Mouse (Mus musculus): Measurements from ENCODE around the gene Dennd2a. TPM values are rescaled to one million over a fixed set of nuclear protein-coding genes. Genes with fewer than 3 reads are reported as not detected.

The Dennd2a gene
- polyA plus RNA-seq, 1 experiment from 2014 or later, result 37.5 TPM

DNA sequence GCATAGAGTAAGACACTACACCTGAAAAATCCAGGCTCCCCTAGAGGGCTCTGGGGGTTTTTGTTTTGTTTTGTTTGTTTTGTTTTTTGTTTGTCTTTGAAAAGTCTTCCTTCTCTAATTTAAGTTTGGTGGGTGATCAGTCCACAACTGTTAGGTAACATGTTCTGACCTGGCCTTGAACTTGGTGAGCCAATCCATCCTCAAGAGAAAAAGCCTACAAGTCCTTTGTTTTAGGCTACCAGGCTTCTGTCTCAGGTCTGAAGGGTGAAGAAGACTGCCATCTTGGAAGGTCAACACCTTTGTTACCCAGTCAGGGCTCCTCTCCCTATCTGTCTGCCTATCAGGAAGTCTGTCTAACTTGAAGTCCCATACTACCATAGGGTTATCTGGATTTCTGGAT, 124.0 kb downstream of the Dennd2a start:
- H3K36me3 ChIP-seq (ENCODE audit: control insufficient read depth, insufficient read depth, low read length), result no peaks in the 10 kb centered on the region
- H3K27me3 ChIP-seq (ENCODE audit: control insufficient read depth, insufficient read depth, low read length), result no peaks in the 10 kb centered on the region
- no peak overlapping the region for H3K4me3 ChIP-seq (ENCODE audit: low read depth, low read length)
- no peak for ATAC-seq (ENCODE audit: insufficient number of reproducible peaks, low FRiP score, low TSS enrichment, low read depth)
- H3K9me3 ChIP-seq (ENCODE audit: control insufficient read depth, low read length), result no peaks in the 10 kb centered on the region
- H3K27ac ChIP-seq (replicated peaks; ENCODE audit: low read depth, low read length), result no peak overlapping the region
- H3K4me1 ChIP-seq (ENCODE audit: control insufficient read depth, insufficient read depth, low read length), result no peaks in the 10 kb centered on the region
- no peak for DNase-seq (ENCODE audit: low spot score)
- H3K4me2 ChIP-seq (ENCODE audit: low read depth, severe bottlenecking), result no peak overlapping the region
- no peak overlapping the region for H3K9ac ChIP-seq (ENCODE audit: low read length)

DNA sequence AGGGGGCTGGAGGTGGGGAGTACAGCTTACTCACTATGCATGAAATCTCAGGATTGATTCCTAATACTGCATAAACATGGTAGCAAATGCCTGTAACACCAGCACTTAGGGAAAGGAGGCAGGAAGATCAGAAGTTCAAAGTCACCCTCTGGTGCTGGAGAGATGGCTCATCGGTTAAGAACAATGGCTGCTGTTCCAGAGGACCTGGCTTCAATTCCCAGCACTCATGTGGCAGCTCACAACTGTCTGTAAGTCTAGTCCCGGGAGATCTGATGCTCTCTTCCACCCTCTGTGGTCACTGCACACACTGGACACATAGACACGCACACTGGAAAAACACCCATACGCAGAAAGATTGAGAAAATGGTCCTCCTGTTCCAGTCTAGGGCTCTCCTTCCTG, 124.5 kb downstream of the Dennd2a start:
- Histone ChIP-seq H3K4me1 (ENCODE audit: control insufficient read depth, insufficient read depth, low read length) (no peaks in the 10 kb centered on the region), H3K27me3 (ENCODE audit: control insufficient read depth, insufficient read depth, low read length) (no peaks in the 10 kb centered on the region), H3K4me3 (ENCODE audit: low read depth, low read length) (no peak overlapping the region), H3K4me2 (ENCODE audit: low read depth, severe bottlenecking) (no peak overlapping the region), H3K36me3 (ENCODE audit: control insufficient read depth, insufficient read depth, low read length) (no peaks in the 10 kb centered on the region), H3K27ac (replicated peaks; ENCODE audit: low read depth, low read length) (no peak overlapping the region), H3K9ac (ENCODE audit: low read length) (no peak overlapping the region), H3K9me3 (ENCODE audit: control insufficient read depth, low read length) (no peaks in the 10 kb centered on the region)
- ATAC-seq (ENCODE audit: insufficient number of reproducible peaks, low FRiP score, low TSS enrichment, low read depth) (no peak), DNase-seq (ENCODE audit: low spot score) (no peak)
- 90% methylated on average over 4 of the region's 4 CpGs for WGBS

DNA sequence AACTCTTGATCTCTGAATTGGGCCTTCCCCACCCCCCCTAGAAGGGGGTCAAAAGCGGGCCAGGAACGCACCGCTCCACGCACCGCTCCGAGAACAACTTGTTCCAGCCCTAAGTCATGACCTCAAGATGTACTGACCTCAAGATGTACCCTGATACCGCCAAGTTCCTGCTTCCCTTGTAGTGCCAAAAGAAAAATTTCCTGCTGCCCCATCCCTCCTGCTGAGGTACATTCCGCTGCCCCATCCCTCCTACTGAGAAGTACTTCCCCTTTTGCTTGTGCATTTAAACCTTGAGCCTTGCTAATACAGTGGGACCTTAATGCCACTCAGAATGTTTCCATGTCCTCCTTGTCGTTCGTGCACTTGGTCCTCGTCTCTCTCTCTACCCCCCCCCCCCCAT, 126.9 kb downstream of the Dennd2a start:
- H3K4me2 ChIP-seq (ENCODE audit: low read depth, severe bottlenecking), result no peak overlapping the region
- ATAC-seq (ENCODE audit: insufficient number of reproducible peaks, low FRiP score, low TSS enrichment, low read depth) (no peak), DNase-seq (ENCODE audit: low spot score) (no peak)
- no peak overlapping the region for H3K9ac ChIP-seq (ENCODE audit: low read length)
- no peaks in the 10 kb centered on the region for H3K4me1 ChIP-seq (ENCODE audit: control insufficient read depth, insufficient read depth, low read length)
- H3K27me3 ChIP-seq (ENCODE audit: control insufficient read depth, insufficient read depth, low read length), result no peaks in the 10 kb centered on the region
- no peaks in the 10 kb centered on the region for H3K9me3 ChIP-seq (ENCODE audit: control insufficient read depth, low read length)
- 78% methylated on average over 11 of the region's 11 CpGs for WGBS
- no peaks in the 10 kb centered on the region for H3K36me3 ChIP-seq (ENCODE audit: control insufficient read depth, insufficient read depth, low read length)
- no peak overlapping the region for H3K27ac ChIP-seq (replicated peaks; ENCODE audit: low read depth, low read length)
- H3K4me3 ChIP-seq (ENCODE audit: low read depth, low read length), result no peak overlapping the region

DNA sequence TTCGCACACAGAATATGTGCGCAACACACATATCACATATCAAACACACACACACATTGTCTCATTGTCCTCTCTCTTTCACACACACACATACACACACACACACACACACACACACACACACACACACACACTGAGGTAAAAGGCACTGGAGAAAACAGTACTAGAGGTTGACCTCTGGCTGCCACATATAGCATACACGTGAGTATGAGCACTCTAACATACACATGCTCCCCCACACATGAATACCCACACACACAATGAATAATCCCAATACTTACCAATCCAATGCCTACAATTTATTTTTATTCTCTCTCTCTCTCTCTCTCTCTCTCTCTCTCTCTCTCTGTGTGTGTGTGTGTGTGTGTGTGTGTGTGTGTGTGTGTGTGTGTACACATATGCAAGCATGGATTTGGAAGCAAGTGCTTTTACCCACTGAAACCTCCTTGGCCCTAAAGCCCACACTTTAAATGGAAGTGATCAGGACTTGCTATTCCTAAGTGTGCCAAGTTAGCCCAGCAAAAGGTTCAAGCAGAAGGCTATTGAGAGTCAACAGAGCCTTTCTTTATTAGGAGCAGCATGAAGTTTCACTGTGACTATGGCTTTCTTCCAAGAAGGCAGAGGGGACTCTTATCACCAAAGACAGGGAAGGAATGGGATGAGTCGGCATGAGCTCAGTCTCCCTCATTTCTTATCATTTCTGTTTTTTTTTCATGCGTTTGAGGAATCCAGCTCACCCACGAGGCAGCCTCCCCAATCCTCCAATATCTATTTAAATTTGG, 128.5 kb downstream of the Dennd2a start:
- Histone ChIP-seq H3K4me1 (ENCODE audit: control insufficient read depth, insufficient read depth, low read length) (no peaks in the 10 kb centered on the region), H3K4me3 (ENCODE audit: low read depth, low read length) (no peak overlapping the region), H3K27me3 (ENCODE audit: control insufficient read depth, insufficient read depth, low read length) (no peaks in the 10 kb centered on the region), H3K9ac (ENCODE audit: low read length) (no peak overlapping the region), H3K36me3 (ENCODE audit: control insufficient read depth, insufficient read depth, low read length) (no peaks in the 10 kb centered on the region), H3K9me3 (ENCODE audit: control insufficient read depth, low read length) (no peaks in the 10 kb centered on the region), H3K27ac (replicated peaks; ENCODE audit: low read depth, low read length) (no peak overlapping the region), H3K4me2 (ENCODE audit: low read depth, severe bottlenecking) (no peak overlapping the region)
- DNase-seq (ENCODE audit: low spot score), result no peak
- WGBS, result 85% methylated on average over 6 of the region's 6 CpGs
- no peak for ATAC-seq (ENCODE audit: insufficient number of reproducible peaks, low FRiP score, low TSS enrichment, low read depth)

DNA sequence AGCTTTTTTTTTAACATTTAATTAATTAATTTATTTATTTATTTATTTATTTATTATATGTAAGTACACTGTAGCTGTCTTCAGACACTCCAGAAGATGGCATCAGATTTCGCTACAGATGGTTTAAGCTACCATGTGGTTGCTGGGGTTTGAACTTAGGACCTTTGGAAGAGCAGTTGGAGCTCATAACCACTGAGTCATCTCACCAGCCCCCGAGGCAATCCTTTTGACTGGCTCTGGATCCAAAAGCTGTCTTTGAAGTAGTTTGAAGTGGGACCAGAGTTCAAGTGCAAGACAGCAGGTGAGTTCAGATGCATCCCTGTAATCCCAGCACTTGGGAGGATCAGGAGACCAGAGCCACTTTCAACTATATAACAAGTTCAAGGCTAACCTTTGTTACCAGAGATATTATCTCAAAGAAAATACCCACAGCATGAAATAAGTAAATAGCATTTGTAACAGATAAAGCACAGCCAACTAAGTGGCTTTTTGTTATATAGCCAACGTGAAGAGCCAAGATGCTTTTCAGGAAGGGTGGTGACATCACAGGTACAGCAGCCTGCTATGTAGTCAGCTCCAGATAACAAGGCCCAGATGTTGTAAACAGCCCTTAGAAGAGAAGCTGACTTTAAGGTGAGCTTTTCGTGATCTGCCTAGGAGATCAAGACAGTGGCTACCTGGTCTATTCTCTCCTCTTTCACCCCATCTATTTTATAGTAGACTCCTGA, 130.2 kb downstream of the Dennd2a start:
- ATAC-seq (ENCODE audit: insufficient number of reproducible peaks, low FRiP score, low TSS enrichment, low read depth), result no peak
- H3K9me3 ChIP-seq (ENCODE audit: control insufficient read depth, low read length), result no peaks in the 10 kb centered on the region
- no peaks in the 10 kb centered on the region for H3K4me1 ChIP-seq (ENCODE audit: control insufficient read depth, insufficient read depth, low read length)
- no peak overlapping the region for H3K9ac ChIP-seq (ENCODE audit: low read length)
- no peak overlapping the region for H3K27ac ChIP-seq (replicated peaks; ENCODE audit: low read depth, low read length)
- no peak for DNase-seq (ENCODE audit: low spot score)
- no peak overlapping the region for H3K4me2 ChIP-seq (ENCODE audit: low read depth, severe bottlenecking)
- 71% methylated on average over 4 of the region's 4 CpGs for WGBS
- H3K27me3 ChIP-seq (ENCODE audit: control insufficient read depth, insufficient read depth, low read length), result no peaks in the 10 kb centered on the region
- no peak overlapping the region for H3K4me3 ChIP-seq (ENCODE audit: low read depth, low read length)
- H3K36me3 ChIP-seq (ENCODE audit: control insufficient read depth, insufficient read depth, low read length), result no peaks in the 10 kb centered on the region

DNA sequence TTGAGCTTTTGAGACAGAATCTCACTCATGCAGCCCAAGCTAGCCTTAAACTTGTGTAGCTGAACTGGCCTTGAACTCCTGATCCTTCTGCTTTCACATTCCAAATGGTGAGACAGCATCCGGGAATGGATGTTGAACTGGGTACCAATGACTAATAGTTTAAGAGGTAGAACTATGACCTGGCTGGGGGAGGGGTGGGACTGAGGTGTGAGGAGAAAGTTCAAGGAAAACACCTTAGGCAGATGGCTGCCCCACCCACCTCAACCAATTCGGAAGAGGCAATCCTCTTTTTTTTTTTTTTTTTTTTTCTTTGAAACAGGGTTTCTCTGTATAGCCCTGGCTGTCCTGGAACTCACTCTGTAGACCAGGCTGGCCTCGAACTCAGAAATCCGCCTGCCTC, 130.9 kb downstream of the Dennd2a start:
- Histone ChIP-seq H3K9ac (ENCODE audit: low read length) (no peak overlapping the region), H3K27ac (replicated peaks; ENCODE audit: low read depth, low read length) (no peak overlapping the region), H3K27me3 (ENCODE audit: control insufficient read depth, insufficient read depth, low read length) (no peaks in the 10 kb centered on the region), H3K4me1 (ENCODE audit: control insufficient read depth, insufficient read depth, low read length) (no peaks in the 10 kb centered on the region), H3K4me2 (ENCODE audit: low read depth, severe bottlenecking) (no peak overlapping the region), H3K9me3 (ENCODE audit: control insufficient read depth, low read length) (no peaks in the 10 kb centered on the region), H3K4me3 (ENCODE audit: low read depth, low read length) (no peak overlapping the region), H3K36me3 (ENCODE audit: control insufficient read depth, insufficient read depth, low read length) (no peaks in the 10 kb centered on the region)
- ATAC-seq (ENCODE audit: insufficient number of reproducible peaks, low FRiP score, low TSS enrichment, low read depth) (no peak), DNase-seq (ENCODE audit: low spot score) (no peak)
- WGBS, result 88% methylated on average over 4 of the region's 4 CpGs

DNA sequence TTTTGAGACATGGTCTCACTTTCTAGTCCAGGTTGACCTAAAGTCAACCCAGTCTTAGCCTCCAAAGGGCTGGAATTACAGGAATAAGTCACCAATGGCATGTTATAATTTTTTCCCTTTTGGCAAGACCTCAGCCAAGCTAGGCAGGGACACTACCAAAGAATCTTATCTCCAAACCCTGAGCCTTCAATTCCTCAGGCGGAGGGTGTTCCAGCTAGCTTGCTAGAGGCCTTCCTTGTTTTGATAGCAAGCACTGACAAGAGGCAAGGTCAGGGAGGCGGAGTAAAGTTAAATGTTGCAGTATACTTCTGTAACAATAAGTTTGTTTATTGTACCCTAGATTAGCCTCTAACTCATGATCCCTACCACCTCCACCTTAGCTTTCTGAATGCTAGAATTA, 132.5 kb downstream of the Dennd2a start:
- H3K27me3 ChIP-seq (ENCODE audit: control insufficient read depth, insufficient read depth, low read length), result no peaks in the 10 kb centered on the region

DNA sequence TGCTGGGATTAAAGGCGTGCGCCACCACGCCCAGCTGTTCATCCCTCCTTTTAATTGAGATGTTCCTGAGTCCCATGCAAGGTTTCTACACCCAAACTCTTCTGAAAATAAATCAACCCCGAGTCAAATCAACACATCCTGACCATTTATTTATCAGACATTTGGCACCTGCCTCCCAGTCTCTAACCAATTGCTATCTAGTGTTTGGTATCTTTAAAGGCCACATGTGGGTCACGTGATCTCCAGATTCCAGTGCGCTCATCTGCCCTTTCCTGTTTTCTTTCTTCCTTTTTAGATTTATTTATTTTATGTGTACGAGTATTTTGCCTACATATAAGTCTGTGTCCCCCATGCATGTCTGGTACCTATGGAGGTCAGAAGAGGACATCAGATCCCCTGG, 134.0 kb downstream of the Dennd2a start:
- 90% methylated on average over 7 of the region's 7 CpGs for WGBS
- no peak for DNase-seq (ENCODE audit: low spot score)
- Histone ChIP-seq H3K36me3 (ENCODE audit: control insufficient read depth, insufficient read depth, low read length) (no peaks in the 10 kb centered on the region), H3K4me3 (ENCODE audit: low read depth, low read length) (no peak overlapping the region), H3K27me3 (ENCODE audit: control insufficient read depth, insufficient read depth, low read length) (peaks cover 3% of the 10 kb centered on the region; the same call in 1 of the 2 replicates), H3K4me2 (ENCODE audit: low read depth, severe bottlenecking) (no peak overlapping the region), H3K27ac (replicated peaks; ENCODE audit: low read depth, low read length) (no peak overlapping the region), H3K9me3 (ENCODE audit: control insufficient read depth, low read length) (no peaks in the 10 kb centered on the region), H3K9ac (ENCODE audit: low read length) (no peak overlapping the region), H3K4me1 (ENCODE audit: control insufficient read depth, insufficient read depth, low read length) (peaks cover 3% of the 10 kb centered on the region; the same call in 1 of the 2 replicates)
- no peak for ATAC-seq (ENCODE audit: insufficient number of reproducible peaks, low FRiP score, low TSS enrichment, low read depth)

More for the DNA sequence above, 132.5 kb downstream of the Dennd2a start:
- H3K4me3 ChIP-seq (ENCODE audit: low read depth, low read length), result no peak overlapping the region
- DNase-seq (ENCODE audit: low spot score), result no peak
- no peak overlapping the region for H3K4me2 ChIP-seq (ENCODE audit: low read depth, severe bottlenecking)
- no peaks in the 10 kb centered on the region for H3K36me3 ChIP-seq (ENCODE audit: control insufficient read depth, insufficient read depth, low read length)
- WGBS, result 88% methylated on average over 2 of the region's 2 CpGs
- no peaks in the 10 kb centered on the region for H3K4me1 ChIP-seq (ENCODE audit: control insufficient read depth, insufficient read depth, low read length)
- no peak overlapping the region for H3K27ac ChIP-seq (replicated peaks; ENCODE audit: low read depth, low read length)
- ATAC-seq (ENCODE audit: insufficient number of reproducible peaks, low FRiP score, low TSS enrichment, low read depth), result no peak
- H3K9me3 ChIP-seq (ENCODE audit: control insufficient read depth, low read length), result no peaks in the 10 kb centered on the region
- H3K9ac ChIP-seq (ENCODE audit: low read length), result no peak overlapping the region
